Mouse (Mus musculus): ENCODE measurements at regions not wholly inside any gene's neighbourhood (a gene's known extent, or its start where the extent isn't known, plus 50 kb on each side); places are given as distances from the start of the nearest gene placed in this dataset.

DNA sequence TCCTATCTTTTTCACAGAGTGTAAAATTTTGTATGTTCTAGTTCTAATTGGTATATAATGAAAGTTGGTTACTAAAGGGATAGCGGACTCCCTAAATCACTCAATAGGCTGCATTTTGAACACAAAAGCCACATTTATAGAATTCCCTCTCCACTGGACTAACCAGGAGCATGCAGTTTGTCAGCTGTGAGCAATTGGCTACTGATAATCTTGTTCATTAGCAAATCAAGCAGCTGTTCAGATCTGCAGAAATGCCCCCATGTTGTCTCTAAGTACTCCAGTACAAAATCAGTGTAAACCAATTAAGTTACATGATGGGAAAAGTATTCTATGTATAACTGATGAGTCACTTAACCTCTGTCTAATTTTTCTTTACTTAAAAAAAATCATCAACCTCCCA lies 1051.7 kb upstream of the Nr2f1 start:
- no peak for DNase-seq
- intact Hi-C loops (cut with DNase I), result no loop called here
